Mouse (Mus musculus): ENCODE results near the gene Tmem245. TPM values are rescaled to one million over a fixed set of nuclear protein-coding genes. Genes with fewer than 3 reads are reported as not detected.

Gene Tmem245
- polyA plus RNA-seq, 2 experiments, result 10.0 to 11.9 TPM

GRCm38 (mm10) chr4:56965586-56966179 is 18.4 kb upstream of the Tmem245 start:
- no peak for DNase-seq (ENCODE audit: low spot score)
- TF ChIP-seq POLR2A (IDR thresholded peaks at IDR 0.05; ENCODE audit: borderline replicate concordance, extremely low read depth, insufficient read depth, insufficient read length), result no peak
- Histone ChIP-seq H3K36me3 (ENCODE audit: control insufficient read depth, insufficient read depth, low read length) (no peaks in the 10 kb centered on the region), H3K27me3 (ENCODE audit: control insufficient read depth, insufficient read depth, low read length) (no peaks in the 10 kb centered on the region), H3K9me3 (ENCODE audit: control insufficient read depth, low read length) (no peaks in the 10 kb centered on the region), H3K27ac (replicated peaks; ENCODE audit: low read depth, low read length) (no peak overlapping the region), H3K9ac (ENCODE audit: low read depth, low read length, severe bottlenecking) (no peak overlapping the region), H3K4me3 (replicated peaks; ENCODE audit: low read length) (no peak overlapping the region), H3K4me1 (ENCODE audit: control insufficient read depth, insufficient read depth, low read length) (no peaks in the 10 kb centered on the region), H3K4me2 (replicated peaks; ENCODE audit: low read depth, low read length, severe bottlenecking) (no peak overlapping the region)
- no peak for ATAC-seq (ENCODE audit: low FRiP score, low read depth)
- WGBS, result 77% methylated on average over 7 of the region's 7 CpGs

- H3K9ac ChIP-seq (ENCODE audit: low read depth, low read length, severe bottlenecking), result no peak overlapping the region
- H3K9me3 ChIP-seq (ENCODE audit: control insufficient read depth, low read length), result no peaks in the 10 kb centered on the region
- H3K4me2 ChIP-seq (replicated peaks; ENCODE audit: low read depth, low read length, severe bottlenecking), result no peak overlapping the region
- no peak for ATAC-seq (ENCODE audit: low FRiP score, low read depth)
- no peak for DNase-seq (ENCODE audit: low spot score)
- H3K27ac ChIP-seq (replicated peaks; ENCODE audit: low read depth, low read length), result no peak overlapping the region
- TF ChIP-seq POLR2A (IDR thresholded peaks at IDR 0.05; ENCODE audit: borderline replicate concordance, extremely low read depth, insufficient read depth, insufficient read length), result no peak
- no peaks in the 10 kb centered on the region for H3K27me3 ChIP-seq (ENCODE audit: control insufficient read depth, insufficient read depth, low read length)
- WGBS, result 83% methylated on average over 6 of the region's 6 CpGs
- H3K36me3 ChIP-seq (ENCODE audit: control insufficient read depth, insufficient read depth, low read length), result no peaks in the 10 kb centered on the region
- no peak overlapping the region for H3K4me3 ChIP-seq (replicated peaks; ENCODE audit: low read length)
- no peaks in the 10 kb centered on the region for H3K4me1 ChIP-seq (ENCODE audit: control insufficient read depth, insufficient read depth, low read length)
Measured at GRCm38 (mm10) chr4:56963687-56964086, 16.4 kb upstream of the Tmem245 start.

- no peaks in the 10 kb centered on the region for H3K4me1 ChIP-seq (ENCODE audit: control insufficient read depth, insufficient read depth, low read length)
- H3K9me3 ChIP-seq (ENCODE audit: control insufficient read depth, low read length), result no peaks in the 10 kb centered on the region
- ATAC-seq (ENCODE audit: low FRiP score, low read depth) (no peak), DNase-seq (ENCODE audit: low spot score) (no peak)
- WGBS, result 70% methylated on average over 12 of the region's 12 CpGs
- no peak overlapping the region for H3K4me2 ChIP-seq (replicated peaks; ENCODE audit: low read depth, low read length, severe bottlenecking)
- H3K27ac ChIP-seq (replicated peaks; ENCODE audit: low read depth, low read length), result no peak overlapping the region
- no peaks in the 10 kb centered on the region for H3K27me3 ChIP-seq (ENCODE audit: control insufficient read depth, insufficient read depth, low read length)
- no peak for TF ChIP-seq POLR2A (IDR thresholded peaks at IDR 0.05; ENCODE audit: borderline replicate concordance, extremely low read depth, insufficient read depth, insufficient read length)
- H3K9ac ChIP-seq (ENCODE audit: low read depth, low read length, severe bottlenecking), result no peak overlapping the region
- no peaks in the 10 kb centered on the region for H3K36me3 ChIP-seq (ENCODE audit: control insufficient read depth, insufficient read depth, low read length)
- no peak overlapping the region for H3K4me3 ChIP-seq (replicated peaks; ENCODE audit: low read length)
Measured at GRCm38 (mm10) chr4:56961320-56961925, 14.2 kb upstream of the Tmem245 start.

GRCm38 (mm10) chr4:56957518-56957917 is 10.3 kb upstream of the Tmem245 start:
- DNase-seq (ENCODE audit: low spot score) (no peak), ATAC-seq (ENCODE audit: low FRiP score, low read depth) (no peak)
- no peak for TF ChIP-seq POLR2A (IDR thresholded peaks at IDR 0.05; ENCODE audit: borderline replicate concordance, extremely low read depth, insufficient read depth, insufficient read length)
- no peak overlapping the region for H3K4me3 ChIP-seq (replicated peaks; ENCODE audit: low read length)
- no peaks in the 10 kb centered on the region for H3K27me3 ChIP-seq (ENCODE audit: control insufficient read depth, insufficient read depth, low read length)
- no peaks in the 10 kb centered on the region for H3K9me3 ChIP-seq (ENCODE audit: control insufficient read depth, low read length)
- 64% methylated on average over 9 of the region's 9 CpGs for WGBS
- H3K4me2 ChIP-seq (replicated peaks; ENCODE audit: low read depth, low read length, severe bottlenecking), result no peak overlapping the region
- no peaks in the 10 kb centered on the region for H3K36me3 ChIP-seq (ENCODE audit: control insufficient read depth, insufficient read depth, low read length)
- no peak overlapping the region for H3K27ac ChIP-seq (replicated peaks; ENCODE audit: low read depth, low read length)
- H3K9ac ChIP-seq (ENCODE audit: low read depth, low read length, severe bottlenecking), result no peak overlapping the region
- H3K4me1 ChIP-seq (ENCODE audit: control insufficient read depth, insufficient read depth, low read length), result no peaks in the 10 kb centered on the region

- 58% methylated on average over 5 of the region's 6 CpGs for WGBS
- Histone ChIP-seq H3K36me3 (ENCODE audit: control insufficient read depth, insufficient read depth, low read length) (no peaks in the 10 kb centered on the region), H3K9me3 (ENCODE audit: control insufficient read depth, low read length) (no peaks in the 10 kb centered on the region), H3K27me3 (ENCODE audit: control insufficient read depth, insufficient read depth, low read length) (no peaks in the 10 kb centered on the region), H3K27ac (replicated peaks; ENCODE audit: low read depth, low read length) (no peak overlapping the region), H3K4me2 (replicated peaks; ENCODE audit: low read depth, low read length, severe bottlenecking) (no peak overlapping the region), H3K9ac (ENCODE audit: low read depth, low read length, severe bottlenecking) (no peak overlapping the region), H3K4me3 (replicated peaks; ENCODE audit: low read length) (no peak overlapping the region), H3K4me1 (ENCODE audit: control insufficient read depth, insufficient read depth, low read length) (no peaks in the 10 kb centered on the region)
- ATAC-seq (ENCODE audit: low FRiP score, low read depth) (no peak), DNase-seq (ENCODE audit: low spot score) (no peak)
- no peak for TF ChIP-seq POLR2A (IDR thresholded peaks at IDR 0.05; ENCODE audit: borderline replicate concordance, extremely low read depth, insufficient read depth, insufficient read length)
Measured at GRCm38 (mm10) chr4:56953235-56953634, 6.0 kb upstream of the Tmem245 start.
